In genomic region chr17:3345276-3345885, GRCm38 (mm10) we compare ENCODE assay signal across 15 mouse cellular contexts. TPM values are rescaled to one million over a fixed set of nuclear protein-coding genes. Genes with fewer than 3 reads are reported as not detected.
DNase-seq lines count a peak whose midpoint lies in the region; ATAC-seq and TF ChIP-seq lines count a peak whose summit lies in the region.
"Had no signal": no experiment of that assay in that cellular context is flagged by ENCODE, and none has a peak within 500 bp of the region (broad histone marks: within the 10 kb centered on the region; RNA-seq: fewer than 3 reads in every experiment).

No protein-coding gene starts in this region.

- H3K9me3 ChIP-seq in midbrain, embryonic 13.5 days = no peaks in the 10 kb centered on the region
- no peaks in the 10 kb centered on the region for H3K9me3 ChIP-seq in midbrain, embryonic 10.5 days (replicated peaks)
- no peaks in the 10 kb centered on the region for H3K9me3 ChIP-seq in embryonic facial prominence, embryonic 13.5 days
- no peaks in the 10 kb centered on the region for H3K9me3 ChIP-seq in hindbrain, embryonic 14.5 days (ENCODE audit: control insufficient read depth, low read length)
- no peaks in the 10 kb centered on the region for H3K9me3 ChIP-seq in neural tube, embryonic 14.5 days (ENCODE audit: control insufficient read depth, low read length)
- no peaks in the 10 kb centered on the region for H3K9me3 ChIP-seq in intestine, postnatal 0 days (ENCODE audit: control insufficient read depth)

- ATAC-seq in midbrain, embryonic 13.5 days = peak; percentile 40; the same call in 1 of the 2 replicates
- ATAC-seq in embryonic facial prominence, embryonic 13.5 days (ENCODE audit: insufficient number of reproducible peaks, insufficient read depth, low FRiP score, low TSS enrichment, low read depth) = no peak
- ATAC-seq in hindbrain, embryonic 14.5 days (ENCODE audit: low FRiP score) = no peak
- peak; percentile 51; the same call in 1 of the 2 replicates for ATAC-seq in neural tube, embryonic 14.5 days (ENCODE audit: low read depth)
- ATAC-seq in intestine, postnatal 0 days = no peak
- ATAC-seq: CD4-positive, CD25-positive, alpha-beta regulatory T cell, adult 4 months had no signal

- no peak overlapping the region for H3K4me3 ChIP-seq in midbrain, embryonic 13.5 days (replicated peaks)
- H3K4me3 ChIP-seq in midbrain, embryonic 10.5 days = no peak overlapping the region
- H3K4me3 ChIP-seq in embryonic facial prominence, embryonic 13.5 days = no peak overlapping the region
- H3K4me3 ChIP-seq in hindbrain, embryonic 14.5 days (replicated peaks; ENCODE audit: low read length) = no peak overlapping the region
- no peak overlapping the region for H3K4me3 ChIP-seq in neural tube, embryonic 14.5 days (ENCODE audit: low read depth, low read length)
- no peak overlapping the region for H3K4me3 ChIP-seq in intestine, postnatal 0 days (ENCODE audit: low read depth, low read length)

- no peaks in the 10 kb centered on the region for H3K27me3 ChIP-seq in midbrain, embryonic 13.5 days
- no peaks in the 10 kb centered on the region for H3K27me3 ChIP-seq in midbrain, embryonic 10.5 days (ENCODE audit: low read depth, poor library complexity, severe bottlenecking)
- H3K27me3 ChIP-seq in embryonic facial prominence, embryonic 13.5 days = no peaks in the 10 kb centered on the region
- H3K27me3 ChIP-seq in hindbrain, embryonic 14.5 days (ENCODE audit: control insufficient read depth, insufficient read depth, low read length) = no peaks in the 10 kb centered on the region
- H3K27me3 ChIP-seq in neural tube, embryonic 14.5 days (ENCODE audit: control insufficient read depth, insufficient read depth, low read length) = no peaks in the 10 kb centered on the region
- no peaks in the 10 kb centered on the region for H3K27me3 ChIP-seq in intestine, postnatal 0 days (replicated peaks; ENCODE audit: control insufficient read depth, insufficient read depth, low read length)

- DNase-seq in midbrain, embryonic 10.5 days (ENCODE audit: low spot score) = no peak
- DNase-seq in hindbrain, embryonic 14.5 days (ENCODE audit: low spot score) = no peak
- no peak for DNase-seq in embryo, embryonic 11 days
- DNase-seq: adrenal gland, postnatal 14 days; cerebellum, adult 9-11 months; kidney, adult 2 months; lung, embryonic 14.5 days had no signal

- H3K9ac ChIP-seq in midbrain, embryonic 13.5 days (replicated peaks) = no peak overlapping the region
- 0 out of 2 replicates have a peak overlapping the region, but pooled peaks have one; percentile 16 for H3K9ac ChIP-seq in embryonic facial prominence, embryonic 13.5 days
- H3K9ac ChIP-seq in hindbrain, embryonic 14.5 days = 0 out of 2 replicates have a peak overlapping the region, but pooled peaks have one; percentile 31
- H3K9ac ChIP-seq in neural tube, embryonic 14.5 days (replicated peaks; ENCODE audit: low read depth, low read length) = no peak overlapping the region
- H3K9ac ChIP-seq in intestine, postnatal 0 days (ENCODE audit: low read depth, low read length) = no peak overlapping the region
- H3K9ac ChIP-seq: lung, embryonic 14.5 days had no signal

- TF ChIP-seq CTCF in intestine, postnatal 0 days (IDR thresholded peaks at IDR 0.05; ENCODE audit: low read depth) = no peak

- peaks cover 7% of the 10 kb centered on the region; the same call in 1 of the 2 replicates for H3K4me1 ChIP-seq in midbrain, embryonic 13.5 days (replicated peaks)
- no peaks in the 10 kb centered on the region for H3K4me1 ChIP-seq in midbrain, embryonic 10.5 days
- H3K4me1 ChIP-seq in embryonic facial prominence, embryonic 13.5 days = peaks cover 46% of the 10 kb centered on the region
- H3K4me1 ChIP-seq in hindbrain, embryonic 14.5 days (replicated peaks; ENCODE audit: control insufficient read depth, insufficient read depth, low read length) = peaks cover 12% of the 10 kb centered on the region
- no peaks in the 10 kb centered on the region for H3K4me1 ChIP-seq in neural tube, embryonic 14.5 days (ENCODE audit: control insufficient read depth, insufficient read depth, low read length)
- H3K4me1 ChIP-seq in intestine, postnatal 0 days (replicated peaks; ENCODE audit: control insufficient read depth, insufficient read depth, low read length) = no peaks in the 10 kb centered on the region

- H3K4me2 ChIP-seq in midbrain, embryonic 13.5 days (replicated peaks) = no peak overlapping the region
- peak overlapping the region; percentile 18; the same call in 1 of the 2 replicates for H3K4me2 ChIP-seq in embryonic facial prominence, embryonic 13.5 days
- no peak overlapping the region for H3K4me2 ChIP-seq in hindbrain, embryonic 14.5 days (replicated peaks)
- no peak overlapping the region for H3K4me2 ChIP-seq in neural tube, embryonic 14.5 days (ENCODE audit: low read depth, low read length)
- no peak overlapping the region for H3K4me2 ChIP-seq in intestine, postnatal 0 days (replicated peaks; ENCODE audit: low read depth)
- H3K4me2 ChIP-seq: heart, embryonic 11.5 days; liver, embryonic 11.5 days; lung, embryonic 14.5 days had no signal

- H3K36me3 ChIP-seq in midbrain, embryonic 13.5 days = no peaks in the 10 kb centered on the region
- H3K36me3 ChIP-seq in midbrain, embryonic 10.5 days = no peaks in the 10 kb centered on the region
- H3K36me3 ChIP-seq in embryonic facial prominence, embryonic 13.5 days = no peaks in the 10 kb centered on the region
- H3K36me3 ChIP-seq in hindbrain, embryonic 14.5 days (replicated peaks; ENCODE audit: control insufficient read depth, insufficient read depth) = no peaks in the 10 kb centered on the region
- no peaks in the 10 kb centered on the region for H3K36me3 ChIP-seq in neural tube, embryonic 14.5 days (ENCODE audit: control insufficient read depth, insufficient read depth, low read length)
- H3K36me3 ChIP-seq in intestine, postnatal 0 days (ENCODE audit: control insufficient read depth, insufficient read depth) = no peaks in the 10 kb centered on the region

- WGBS in midbrain, embryonic 13.5 days = 73% methylated on average over 12 of the region's 12 CpGs
- 78% methylated on average over 12 of the region's 12 CpGs for WGBS in midbrain, embryonic 10.5 days
- 25% methylated on average over 12 of the region's 12 CpGs for WGBS in embryonic facial prominence, embryonic 13.5 days
- 60% methylated on average over 12 of the region's 12 CpGs for WGBS in hindbrain, embryonic 14.5 days
- 57% methylated on average over 12 of the region's 12 CpGs for whole genome bisulfite sequencing in neural tube, embryonic 14.5 days
- 74% methylated on average over 12 of the region's 12 CpGs for WGBS in intestine, postnatal 0 days

- H3K27ac ChIP-seq in midbrain, embryonic 13.5 days = no peak overlapping the region
- H3K27ac ChIP-seq in midbrain, embryonic 10.5 days (replicated peaks) = no peak overlapping the region
- H3K27ac ChIP-seq in embryonic facial prominence, embryonic 13.5 days = peak overlapping the region; percentile 8; the same call in 1 of the 2 replicates
- peak overlapping the region; percentile 63; the same call in 1 of the 2 replicates for H3K27ac ChIP-seq in hindbrain, embryonic 14.5 days
- H3K27ac ChIP-seq in neural tube, embryonic 14.5 days (ENCODE audit: low read depth, low read length) = 0 out of 2 replicates have a peak overlapping the region, but pooled peaks have one; percentile 4
- no peak overlapping the region for H3K27ac ChIP-seq in intestine, postnatal 0 days (ENCODE audit: low read depth, low read length)
- H3K27ac ChIP-seq: macrophage had no signal

RNA-seq across cellular contexts. Expression of gene Tiam2, which starts 19.0 kb away (rescaled TPM):
- polyA plus RNA-seq in midbrain, embryonic 13.5 days (2015; fragmentation: Nextera tagmentation; extraction: Ambion mirVana) = 1.9 and 4.9 TPM in 2 replicates
- 2.9 and 3.0 TPM in 2 replicates for polyA plus RNA-seq in midbrain, embryonic 10.5 days (2016; fragmentation: Nextera tagmentation; extraction: Ambion mirVana)
- 25.2 and 31.8 TPM in 2 replicates for polyA plus RNA-seq in embryonic facial prominence, embryonic 13.5 days (2015; fragmentation: Nextera tagmentation; extraction: Ambion mirVana)
- polyA plus RNA-seq in hindbrain, embryonic 14.5 days (2014; fragmentation: Nextera tagmentation; extraction: Ambion mirVana) = 5.2 and 6.3 TPM in 2 replicates
- polyA plus RNA-seq in neural tube, embryonic 14.5 days (2014; fragmentation: Nextera tagmentation; extraction: Ambion mirVana) = 7.8 and 9.3 TPM in 2 replicates
- polyA plus RNA-seq in intestine, postnatal 0 days (2015; fragmentation: Nextera tagmentation; extraction: Ambion mirVana) = 1.9 and 2.1 TPM in 2 replicates

Comparison
In these comparisons a context has a peak if more than half of its experiments do, and no peak if none do; other contexts are left out.
1. ATAC-seq: peak in midbrain, embryonic 13.5 days (single experiment) and neural tube, embryonic 14.5 days (single experiment); none in embryonic facial prominence, embryonic 13.5 days (single experiment), hindbrain, embryonic 14.5 days (single experiment) and intestine, postnatal 0 days (single experiment).
2. H3K27ac ChIP-seq: peak in embryonic facial prominence, embryonic 13.5 days (single experiment), hindbrain, embryonic 14.5 days (single experiment) and neural tube, embryonic 14.5 days (single experiment); none in midbrain, embryonic 13.5 days (single experiment), midbrain, embryonic 10.5 days (single experiment) and intestine, postnatal 0 days (single experiment).
3. H3K9ac ChIP-seq: peak in embryonic facial prominence, embryonic 13.5 days (single experiment) and hindbrain, embryonic 14.5 days (single experiment); none in midbrain, embryonic 13.5 days (single experiment), neural tube, embryonic 14.5 days (single experiment) and intestine, postnatal 0 days (single experiment).